Mouse (Mus musculus) cerebellum, postnatal 25 days (tissue): ENCODE measurements around the gene Suclg1.

Experiments used
- DNase-seq, 2 experiments: peaks; one replicate each; pipeline ENCODE4 v3.0.0; 2021; ENCODE audit warnings: mixed read lengths in 2 of 2

The Suclg1 gene

DNA sequence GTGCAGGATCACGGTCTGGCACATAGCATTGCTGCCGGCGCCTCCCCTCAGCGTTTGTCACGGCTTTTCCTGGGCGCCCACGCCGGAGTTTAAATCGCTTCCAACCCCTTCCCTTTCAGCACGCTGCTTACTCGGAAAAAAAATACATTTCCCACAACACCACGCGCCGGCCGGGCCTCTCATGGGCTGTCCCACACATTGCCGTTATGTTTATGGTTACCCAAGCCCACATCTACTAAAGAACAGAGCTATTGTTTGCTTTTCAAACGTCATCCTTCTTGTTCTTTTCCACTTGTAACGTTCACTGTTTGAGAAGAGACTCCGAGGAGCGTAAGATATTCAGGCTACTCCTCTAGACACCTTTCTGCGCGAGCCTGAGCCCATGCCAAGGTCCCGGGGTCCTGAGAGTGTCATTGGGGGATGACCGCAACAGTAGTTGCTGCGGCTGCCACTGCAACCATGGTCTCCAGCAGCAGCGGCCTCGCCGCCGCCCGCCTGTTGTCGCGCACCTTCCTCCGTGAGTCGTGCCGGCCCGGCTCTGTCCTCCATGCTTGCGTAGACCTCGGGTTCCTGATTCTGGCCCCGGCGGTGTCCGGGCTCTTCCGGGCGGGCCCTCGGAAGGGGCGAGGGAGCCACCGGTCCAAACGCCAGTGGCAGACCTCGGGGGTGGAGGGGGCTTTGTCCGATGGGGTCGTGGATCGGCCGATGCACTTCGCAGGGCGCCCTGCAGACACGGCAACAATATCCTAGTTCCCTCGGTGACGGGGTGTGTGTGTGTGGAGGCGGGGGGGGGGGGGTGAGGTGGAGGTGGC is at the start of gene Suclg1:
Gene Suclg1 (plus strand): TSS at position 146 of the 812 bp plus-strand sequence.
- peak; percentile 90 to 92 for DNase-seq

DNA sequence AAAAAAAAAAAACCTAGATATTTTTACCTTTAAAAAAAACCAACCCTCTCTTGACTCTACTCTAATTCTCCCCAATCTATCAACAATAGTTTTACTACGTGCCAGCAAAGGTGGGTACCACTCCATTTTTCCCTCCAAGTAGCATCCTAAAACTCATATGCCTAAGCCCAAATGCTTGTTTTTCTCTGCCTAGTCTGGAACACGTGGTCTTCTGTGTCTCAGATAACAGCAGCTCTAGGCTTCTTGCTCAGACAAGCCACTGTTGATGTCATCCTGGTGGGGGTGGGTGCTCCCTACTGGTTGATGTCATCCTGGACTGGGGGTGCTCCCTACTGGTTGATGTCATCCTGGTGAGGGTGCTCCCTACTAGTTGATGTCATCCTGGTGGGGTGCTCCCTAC is 44.5 kb upstream of the Suclg1 start:
- DNase-seq: no peak

- peak in 1 of 2 experiments; percentile 15 for DNase-seq
Observed at GRCm38 (mm10) chr6:73204937-73205336, 43.2 kb upstream of the Suclg1 start.

DNA sequence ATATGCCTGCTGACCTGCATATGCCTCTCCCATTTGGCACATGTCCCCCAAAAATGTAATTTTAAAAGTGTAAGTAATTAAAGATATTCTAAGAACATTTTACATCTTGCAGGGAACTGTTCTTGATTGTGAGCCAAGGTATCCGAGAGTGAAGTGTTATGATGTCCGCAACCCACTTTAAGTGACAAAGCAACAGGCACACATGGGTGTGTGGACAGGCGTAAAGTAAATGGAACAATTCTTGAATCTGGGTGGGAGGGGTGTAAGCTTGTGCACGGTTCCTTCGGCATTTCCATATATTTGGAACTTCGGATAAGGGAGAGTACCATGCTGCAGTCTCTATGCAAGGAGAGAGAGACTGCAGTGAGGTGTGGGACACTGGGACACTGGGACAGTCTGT is 38.6 kb upstream of the Suclg1 start:
- DNase-seq: no peak

GRCm38 (mm10) chr6:73210445-73210972 is 37.7 kb upstream of the Suclg1 start:
- DNase-seq: no peak

GRCm38 (mm10) chr6:73211036-73211435 is 37.1 kb upstream of the Suclg1 start:
- DNase-seq: no peak

- DNase-seq: no peak
Observed at GRCm38 (mm10) chr6:73211602-73212001, 36.6 kb upstream of the Suclg1 start.

DNA sequence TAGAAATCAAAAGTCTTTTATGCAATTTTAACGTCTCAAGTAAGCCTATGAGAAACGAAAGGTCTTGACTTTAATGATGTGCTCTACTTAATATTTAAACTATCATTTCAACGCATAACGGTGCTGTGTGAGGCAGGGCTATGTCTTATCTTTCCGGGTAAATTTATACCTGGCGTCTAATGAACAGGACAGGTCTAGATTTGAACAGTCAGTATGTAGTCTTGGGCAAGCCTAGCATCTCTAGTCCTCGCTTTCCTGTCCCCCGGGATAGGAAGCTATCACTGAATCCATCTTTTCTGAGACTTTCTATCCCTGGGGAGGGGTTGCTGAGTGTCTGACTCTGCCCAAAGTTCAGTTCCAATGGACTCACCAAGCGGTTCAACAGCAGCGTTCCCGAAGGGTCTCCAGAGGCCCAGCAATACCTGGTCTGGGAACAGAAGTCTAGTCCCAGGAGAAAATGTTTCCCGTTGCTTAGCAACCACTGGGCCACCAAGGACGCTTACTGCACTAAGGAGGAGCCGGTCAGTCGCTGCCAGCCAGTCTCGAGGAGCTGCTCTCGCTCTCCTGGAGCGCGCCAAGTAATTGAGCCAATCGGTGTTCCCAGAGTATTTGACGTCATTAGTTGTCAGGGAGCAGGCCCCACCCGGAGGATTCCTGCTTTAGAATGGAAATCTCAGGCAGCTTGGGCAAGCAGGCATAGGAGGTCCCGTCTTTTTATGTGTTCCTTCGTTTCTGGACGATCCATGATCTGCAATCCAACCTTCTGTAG is 26.8 kb upstream of the Suclg1 start, which contains the start of gene Dnah6:
Gene Dnah6 (minus strand): TSS at position 463 of the 769 bp plus-strand sequence.
- DNase-seq: peak; percentile 88 to 91

GRCm38 (mm10) chr6:73221958-73222735 is 26.0 kb upstream of the Suclg1 start:
- peak in 1 of 2 experiments; percentile 28 for DNase-seq

GRCm38 (mm10) chr6:73222841-73223526 is 25.2 kb upstream of the Suclg1 start:
- peak; percentile 66 to 77 for DNase-seq

GRCm38 (mm10) chr6:73227376-73228158 is 20.6 kb upstream of the Suclg1 start:
- no peak for DNase-seq

GRCm38 (mm10) chr6:73228408-73228807 is 19.8 kb upstream of the Suclg1 start:
- DNase-seq: no peak

DNA sequence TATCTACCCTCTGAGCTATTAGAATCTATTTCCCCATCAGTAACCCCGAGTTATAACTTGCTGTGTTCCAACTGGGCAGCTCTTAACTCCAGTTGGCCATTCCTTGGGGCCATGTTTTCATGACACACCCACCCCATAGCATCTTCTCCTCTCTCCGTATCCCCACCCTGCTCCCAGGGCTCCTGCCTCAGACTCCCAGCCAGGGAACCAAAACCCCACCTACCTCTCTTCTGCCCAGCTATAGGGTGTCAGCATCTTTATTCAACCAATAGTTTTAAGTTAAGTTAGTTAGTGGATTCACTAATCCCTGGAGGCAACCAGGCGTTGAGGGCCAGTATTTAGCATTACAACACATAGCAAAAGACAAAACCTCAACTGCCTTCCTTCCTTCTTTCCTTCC is 19.3 kb upstream of the Suclg1 start:
- no peak for DNase-seq

DNA sequence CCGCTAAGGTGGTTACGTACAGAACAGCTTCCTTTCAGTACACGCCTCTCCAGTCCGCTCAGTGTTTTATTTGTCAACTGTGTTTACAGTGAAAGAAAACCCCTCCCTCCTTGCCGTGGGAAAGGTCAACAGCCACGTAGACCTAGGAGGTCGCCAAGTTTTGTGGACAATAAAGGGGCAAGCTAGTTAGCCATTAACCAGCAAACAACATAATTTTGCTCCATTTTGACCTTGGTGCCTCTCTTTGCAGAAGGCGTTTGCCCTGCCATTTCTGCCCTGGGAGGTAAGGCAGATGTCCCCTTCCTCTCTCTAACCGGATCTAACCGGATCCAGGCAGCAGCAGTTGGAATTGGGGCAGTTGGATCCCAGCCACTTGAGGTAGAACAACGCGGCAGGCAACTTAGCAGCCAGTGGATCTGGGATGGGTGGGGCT is 16.0 kb upstream of the Suclg1 start:
- no peak for DNase-seq

DNA sequence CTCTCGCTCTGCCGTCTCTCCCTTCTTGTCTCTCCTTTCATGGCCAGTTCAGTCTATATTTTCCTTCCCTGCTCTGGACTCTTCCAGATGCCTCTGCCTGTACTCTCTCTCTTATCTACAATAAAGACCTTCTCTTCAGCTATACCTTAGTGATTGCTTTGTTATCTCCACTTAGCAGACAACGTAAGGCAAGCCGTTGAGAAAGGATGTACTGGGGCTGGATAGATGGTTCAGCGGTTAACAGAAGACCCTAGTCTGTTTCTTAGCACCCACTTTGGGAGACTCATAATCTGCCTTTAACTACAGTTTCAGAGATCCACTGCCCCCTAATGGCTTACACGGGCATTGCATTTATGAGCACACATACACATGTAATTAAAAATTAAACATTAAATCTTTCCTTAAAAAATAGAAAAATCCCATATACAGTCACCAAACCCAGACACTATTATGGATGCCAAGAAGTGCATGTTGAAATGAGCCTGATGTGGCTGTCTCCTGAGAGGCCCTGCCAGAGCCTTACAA is 14.9 kb upstream of the Suclg1 start:
- DNase-seq: peak in 1 of 2 experiments; percentile 25

GRCm38 (mm10) chr6:73234302-73234900 is 13.8 kb upstream of the Suclg1 start:
- no peak for DNase-seq

DNA sequence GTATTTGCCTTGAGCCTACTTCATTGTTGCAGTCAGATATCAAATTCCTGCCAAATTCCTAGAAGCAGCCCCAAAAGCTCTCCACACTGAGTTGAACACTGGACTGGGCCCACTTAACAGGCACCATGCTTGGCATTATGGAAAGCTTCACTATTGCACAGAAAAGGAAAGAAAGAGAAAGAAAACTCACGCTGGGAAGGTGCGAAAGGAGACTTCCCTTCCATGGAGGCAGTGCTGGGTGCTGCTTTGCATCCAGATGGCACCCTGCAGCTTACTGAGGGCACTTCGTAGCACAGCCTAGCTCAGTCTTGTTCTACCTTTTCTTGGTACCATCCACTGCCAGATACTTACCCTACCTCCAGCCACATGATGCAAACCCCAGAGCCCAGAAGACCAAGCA is 12.5 kb upstream of the Suclg1 start:
- DNase-seq: no peak

- DNase-seq: no peak
Observed at GRCm38 (mm10) chr6:73246821-73247220, 1.4 kb upstream of the Suclg1 start.

DNA sequence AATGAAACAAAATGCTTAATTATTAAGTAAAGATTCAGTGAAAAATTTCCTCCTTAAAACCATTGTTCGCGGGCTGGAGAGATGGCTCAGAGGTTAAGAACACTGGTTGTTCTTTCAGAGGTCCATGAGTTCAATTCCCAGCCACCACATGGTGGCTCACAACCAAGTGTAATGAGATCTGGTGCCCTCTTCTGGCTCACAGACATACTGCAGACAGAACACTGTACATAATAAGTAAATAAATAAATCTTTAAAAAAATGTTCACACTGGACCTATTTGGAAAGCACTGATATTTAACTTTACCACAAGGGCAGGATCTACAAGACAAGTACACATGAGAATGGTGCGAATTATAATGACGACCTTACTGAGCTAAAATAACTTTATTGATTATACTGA is 730 bp upstream of the Suclg1 start:
- DNase-seq: peak in 1 of 2 experiments; percentile 50

DNA sequence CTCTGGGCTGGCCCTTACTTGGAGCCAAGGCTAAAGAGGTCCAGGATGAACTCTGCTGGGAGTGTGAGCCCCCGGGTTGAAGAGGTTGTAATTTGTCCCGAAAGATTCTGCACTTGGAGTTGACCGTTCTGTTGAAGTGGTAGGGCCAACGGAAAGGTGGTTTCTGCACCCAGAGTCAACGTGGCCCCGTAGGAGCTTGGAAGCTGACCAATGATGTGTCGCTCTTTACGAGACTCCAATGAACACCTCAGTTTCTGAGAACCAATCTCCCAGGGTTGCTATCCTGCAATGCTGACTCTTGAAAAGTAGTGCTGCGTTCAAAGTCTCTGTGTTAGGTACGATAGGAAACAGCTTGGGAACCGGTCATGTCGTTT is 854 bp downstream of the Suclg1 start:
- peak; percentile 55 to 58 for DNase-seq

- no peak for DNase-seq
Observed at GRCm38 (mm10) chr6:73249851-73250250, 1.7 kb downstream of the Suclg1 start.
